Mouse (Mus musculus) frontal cortex, postnatal 14 days (tissue): ENCODE results near the gene Nfkbiz.

ENCODE experiments used
- DNase-seq, 2 experiments: peaks; one replicate each; pipeline ENCODE4 v3.0.0; 2022; ENCODE audit warnings: low spot score in 2 of 2

The Nfkbiz gene

DNA sequence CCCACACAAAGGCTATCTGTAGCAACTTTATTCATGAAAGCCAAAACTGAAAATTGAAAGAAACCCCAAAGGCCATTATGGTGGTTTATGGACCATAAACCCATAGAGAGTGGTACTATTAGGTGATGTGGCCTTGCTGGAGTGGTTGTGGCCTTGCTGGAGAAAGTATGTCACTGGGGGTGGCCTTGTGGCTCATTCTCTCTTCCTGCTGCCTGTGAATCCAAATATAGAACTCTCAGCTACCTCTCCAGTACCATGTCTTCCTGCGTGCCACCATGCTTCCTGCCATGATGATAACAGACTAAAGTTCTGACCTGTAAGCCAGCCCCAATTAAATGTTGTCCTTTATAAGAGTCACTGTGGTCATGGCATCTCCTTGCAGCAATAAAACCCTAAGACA, 33.9 kb downstream of the Nfkbiz start:
- no peak for DNase-seq

DNA sequence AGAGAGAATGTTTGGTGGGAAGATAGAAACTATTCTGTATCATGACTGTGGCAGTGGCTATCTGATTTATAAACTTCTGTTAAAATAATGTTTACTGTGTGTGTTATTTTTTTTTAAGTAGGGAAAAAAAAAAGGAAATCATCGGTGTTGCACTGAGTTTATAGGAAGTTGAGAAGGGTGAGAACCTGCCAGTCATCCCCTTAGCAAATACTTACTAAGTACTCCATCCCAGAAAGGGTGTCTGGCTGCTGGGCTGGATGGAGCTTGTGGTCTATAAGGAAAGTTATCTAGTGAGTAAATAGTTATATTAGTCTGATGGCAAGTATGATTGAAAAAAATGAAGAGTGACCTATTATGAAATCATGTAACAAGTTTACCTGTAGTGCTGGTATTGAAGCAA, 37.1 kb downstream of the Nfkbiz start:
- no peak for DNase-seq

DNA sequence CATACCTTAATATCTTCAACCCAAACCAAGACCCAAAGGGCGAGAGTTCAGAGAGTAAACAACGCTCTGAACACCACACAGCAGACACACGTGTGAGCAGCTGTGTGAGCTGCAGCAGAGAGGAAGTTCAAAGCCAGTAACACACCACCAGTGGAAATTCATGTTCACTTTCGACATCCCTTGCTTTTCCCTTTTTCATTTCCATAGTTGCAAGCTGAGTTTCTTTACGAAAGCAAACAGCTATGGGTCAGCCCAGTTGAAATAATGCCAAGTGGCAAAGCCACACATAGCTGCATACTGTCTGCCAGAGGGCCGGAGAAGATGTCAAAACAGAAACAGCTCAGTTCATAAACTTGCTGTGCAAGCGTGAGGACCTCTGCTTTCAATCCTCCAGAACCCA, 39.9 kb downstream of the Nfkbiz start:
- no peak for DNase-seq

DNA sequence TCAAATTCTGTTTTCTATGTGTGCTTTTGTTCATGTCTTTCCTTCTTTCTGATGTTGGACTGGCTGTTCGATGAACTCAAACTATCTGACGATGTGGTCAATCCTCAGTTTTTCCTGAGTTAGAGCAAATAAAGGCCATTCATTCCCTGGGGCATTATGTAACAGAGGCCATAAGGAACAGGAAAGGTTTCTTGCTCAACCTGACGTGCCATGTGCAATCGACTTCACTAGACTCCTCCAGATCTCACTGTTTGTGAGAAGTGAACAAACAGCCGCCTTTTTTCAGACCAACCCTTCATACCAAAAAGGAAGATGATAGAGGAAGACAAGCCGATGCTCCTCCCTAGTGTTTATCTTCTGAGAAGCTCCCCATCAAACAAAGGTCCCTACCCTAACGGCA, 48.4 kb downstream of the Nfkbiz start:
- DNase-seq: no peak

DNA sequence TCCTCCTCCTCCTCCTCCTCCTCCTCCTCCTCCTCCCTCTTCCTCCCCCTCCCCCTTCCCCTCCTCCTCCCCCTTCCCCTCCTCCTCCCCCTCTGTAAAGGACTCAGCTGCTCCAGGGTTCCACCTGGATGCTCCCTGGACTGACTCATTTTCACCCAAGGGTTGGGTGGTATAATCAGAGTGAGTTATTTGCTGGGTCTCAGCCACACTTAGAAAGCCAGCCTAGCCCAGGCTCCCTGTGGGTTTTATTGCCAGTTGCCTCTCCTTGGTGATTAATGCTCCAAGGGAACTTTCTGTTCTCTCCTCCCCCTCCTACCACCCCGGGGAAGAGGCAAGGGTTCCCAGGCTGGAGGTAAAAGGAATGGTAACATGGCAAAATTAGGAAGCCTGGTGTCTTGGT, 49.4 kb downstream of the Nfkbiz start:
- DNase-seq: no peak

DNA sequence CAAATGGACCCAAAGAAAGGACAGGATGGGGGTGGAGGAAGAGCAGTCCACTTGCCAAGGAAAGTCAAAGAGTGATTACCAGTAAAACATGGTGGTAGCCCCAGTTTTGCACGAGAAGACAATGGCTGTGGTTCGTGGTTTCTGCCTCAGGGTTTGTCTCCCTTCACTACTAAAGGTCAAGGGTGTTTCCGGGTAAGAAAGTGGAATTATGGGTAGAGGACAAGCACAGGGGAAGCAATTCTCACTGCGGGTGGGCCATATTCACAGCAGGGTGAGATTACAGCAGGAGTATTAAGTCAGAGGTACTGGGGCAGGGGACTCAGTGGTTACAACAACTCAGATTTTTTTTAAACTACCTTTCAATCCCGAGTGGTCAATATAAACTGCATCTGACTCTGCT, 50.0 kb downstream of the Nfkbiz start:
- DNase-seq: no peak

DNA sequence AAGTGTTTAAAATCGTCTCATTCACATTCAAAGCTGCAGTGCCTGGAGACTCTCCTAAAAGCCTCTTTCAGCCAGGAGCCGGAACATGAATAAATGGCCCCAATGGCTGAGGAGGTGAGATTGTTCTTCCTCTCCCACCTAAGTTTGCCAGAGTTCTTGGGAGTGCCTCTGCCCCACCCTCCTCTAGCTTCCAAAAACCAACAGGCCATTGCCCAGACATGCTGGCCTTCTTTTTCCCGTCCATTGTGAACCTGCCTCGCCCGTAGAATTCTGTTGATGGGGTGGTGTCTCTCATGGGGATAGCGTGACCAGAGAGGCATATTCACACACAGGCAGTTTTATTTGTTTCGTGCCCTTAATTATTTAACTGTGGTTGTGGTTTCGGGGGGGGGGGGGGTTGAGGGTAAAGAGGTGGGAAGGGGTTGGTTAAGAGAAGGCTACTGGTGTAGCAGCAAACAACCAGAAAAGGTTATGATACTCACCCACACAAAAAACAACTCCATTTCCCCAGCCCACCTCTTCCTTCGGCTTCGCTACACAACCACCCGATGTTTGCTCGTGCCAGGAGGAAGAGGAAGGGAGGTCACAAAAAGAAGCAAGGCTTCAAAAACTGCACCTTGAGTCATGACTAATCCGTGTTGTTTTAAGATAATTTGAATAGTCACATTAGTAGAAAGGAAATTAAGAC, 51.2 kb downstream of the Nfkbiz start:
- DNase-seq: no peak

DNA sequence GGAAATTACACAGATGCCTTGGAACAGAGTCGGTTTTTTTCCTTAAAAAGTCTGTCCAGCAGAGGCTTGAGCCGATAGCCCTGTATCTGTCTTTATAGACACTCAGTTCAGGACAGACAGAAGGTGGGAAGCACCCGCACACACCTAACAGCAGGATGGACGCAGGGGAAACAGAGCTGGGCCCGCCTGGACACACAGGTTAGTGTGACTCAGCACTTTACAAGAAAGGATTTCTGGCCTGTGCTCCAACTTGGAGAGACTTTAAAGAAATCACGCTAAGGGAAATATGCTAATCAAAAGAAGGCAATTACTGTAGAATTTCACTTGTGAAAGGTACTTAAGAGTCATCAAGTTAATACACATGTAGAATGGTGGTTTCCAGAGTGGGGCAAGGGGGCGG, 54.3 kb downstream of the Nfkbiz start:
- no peak for DNase-seq

DNA sequence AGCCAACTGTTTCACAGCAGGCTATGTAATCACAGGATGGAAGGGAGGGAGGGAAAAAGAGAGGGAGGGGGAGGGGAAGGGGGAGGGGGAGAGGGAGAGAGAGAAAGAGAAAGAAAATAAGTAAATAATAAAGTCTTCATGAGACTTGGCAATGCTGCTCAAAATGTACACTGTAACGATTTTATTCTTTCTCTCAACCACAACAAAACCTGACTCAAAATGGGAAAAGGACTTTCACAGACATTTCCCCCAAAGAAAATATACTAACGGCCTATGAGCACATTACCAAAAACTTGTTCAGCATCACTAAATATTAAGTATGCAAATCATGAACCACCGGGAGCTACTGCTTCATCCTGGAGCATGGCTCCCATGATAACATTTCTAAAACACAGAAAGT, 54.8 kb downstream of the Nfkbiz start:
- DNase-seq: no peak

DNA sequence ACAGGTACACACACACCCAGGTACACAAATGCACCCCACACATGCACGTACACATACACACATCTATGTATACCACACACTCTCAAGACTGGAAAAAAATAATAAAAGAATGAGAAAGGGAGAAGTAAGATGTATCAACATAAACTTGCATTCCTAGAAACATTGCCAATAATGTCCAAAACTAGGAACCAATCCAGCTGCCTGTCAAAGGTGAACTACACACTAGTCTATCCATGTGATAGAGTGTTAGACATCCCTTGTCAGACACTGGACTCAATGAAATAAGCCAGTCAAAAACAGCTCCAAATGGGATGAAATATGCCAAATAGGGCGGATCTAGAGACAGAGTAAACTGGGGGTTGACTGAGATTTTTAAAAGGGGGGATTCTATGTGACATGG, 55.8 kb downstream of the Nfkbiz start:
- DNase-seq: no peak

DNA sequence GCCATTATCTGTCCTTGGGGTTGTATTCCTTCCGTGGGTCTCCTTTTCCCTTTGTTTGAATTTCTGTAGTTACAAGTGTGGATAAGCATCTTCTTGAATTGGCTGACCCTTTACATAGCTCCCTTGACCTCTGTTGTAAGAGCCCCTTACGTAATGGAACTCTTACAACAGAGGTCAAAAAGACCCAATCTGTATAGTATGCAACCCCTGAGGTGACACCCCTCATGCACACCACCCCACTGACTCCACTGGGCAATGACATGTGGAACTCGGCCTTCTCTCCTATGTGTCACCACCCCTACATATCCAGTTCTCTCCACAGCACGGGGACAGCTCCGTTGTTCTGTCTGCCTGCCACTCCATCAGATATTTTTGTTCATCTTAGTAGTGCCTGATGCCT, 56.9 kb downstream of the Nfkbiz start:
- no peak for DNase-seq

DNA sequence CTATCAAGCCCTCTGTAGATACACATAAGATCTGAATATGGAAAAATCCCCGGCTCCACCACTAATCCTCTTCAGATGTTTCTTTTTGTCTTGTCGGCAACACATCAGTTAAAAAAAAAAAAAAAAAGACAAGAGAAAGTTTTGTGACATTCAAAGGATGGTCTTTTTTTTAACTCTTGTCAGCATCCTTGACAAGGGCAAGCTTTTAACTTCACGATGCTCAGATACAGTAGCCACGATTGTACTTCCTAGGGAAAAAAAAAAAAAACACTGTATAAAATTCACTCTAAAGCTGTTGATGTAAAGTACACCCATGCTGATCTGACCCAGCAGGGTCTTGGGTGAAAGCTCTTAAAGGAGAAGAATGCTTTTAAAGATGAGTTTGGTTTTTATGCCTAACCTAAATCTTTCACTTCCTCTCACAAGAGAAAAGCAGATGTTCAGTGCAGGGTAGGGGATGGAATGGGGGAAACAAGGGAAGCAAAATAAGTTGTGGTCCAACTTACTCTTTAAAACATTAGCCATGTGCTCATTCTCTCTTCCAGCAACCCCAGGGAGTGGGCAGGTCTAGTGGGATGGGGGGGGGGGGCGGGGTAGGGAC, 57.6 kb downstream of the Nfkbiz start:
- DNase-seq: no peak

DNA sequence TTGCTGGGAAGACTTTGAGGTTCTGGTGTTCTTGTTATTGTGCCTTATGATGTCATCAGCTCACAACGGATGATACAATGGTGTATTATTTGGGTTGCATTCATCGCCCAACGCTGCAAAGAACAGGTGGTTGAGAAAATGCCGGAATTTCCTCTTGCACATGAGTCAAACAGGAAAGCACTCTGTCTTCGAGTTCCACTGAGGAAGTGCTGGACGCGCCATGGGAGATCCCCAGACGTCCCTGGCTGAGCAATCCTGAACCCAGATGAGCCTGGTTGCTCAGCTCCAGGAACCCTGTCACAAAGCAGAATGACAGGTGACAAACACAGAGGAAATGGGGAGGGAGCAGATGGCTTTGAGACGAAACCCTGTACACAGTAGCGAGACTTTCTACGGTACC, 62.4 kb downstream of the Nfkbiz start:
- DNase-seq: no peak

DNA sequence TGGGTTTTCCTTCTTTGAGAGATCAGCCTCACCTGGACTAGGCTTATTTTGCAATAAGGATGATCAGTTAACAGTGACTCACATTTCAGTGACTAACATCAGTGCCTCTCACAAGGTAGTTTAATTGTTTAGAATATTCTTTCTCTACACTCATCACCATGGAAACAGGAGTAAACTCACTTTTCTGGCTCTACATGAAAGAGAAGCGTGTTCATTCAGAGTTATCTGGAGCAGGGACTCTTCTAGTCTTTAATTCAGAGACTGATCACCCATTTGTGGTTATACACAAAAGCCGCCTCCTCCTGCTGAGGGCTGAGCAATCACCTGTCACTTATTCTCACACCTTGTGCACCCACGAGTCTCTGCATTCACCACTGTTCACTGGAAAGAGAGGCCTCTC, 68.5 kb downstream of the Nfkbiz start:
- DNase-seq: no peak
